Mouse (Mus musculus): ENCODE data around the gene Srrm1.
A peak's percentile ranks its signal among the peaks of the same experiment; 100 is the strongest.
"Not testable (repeated sequence)": the region's sequence is repeated elsewhere in the genome, so short reads cannot be mapped to it uniquely, and the experiment has no call there.

The Srrm1 gene

DNA sequence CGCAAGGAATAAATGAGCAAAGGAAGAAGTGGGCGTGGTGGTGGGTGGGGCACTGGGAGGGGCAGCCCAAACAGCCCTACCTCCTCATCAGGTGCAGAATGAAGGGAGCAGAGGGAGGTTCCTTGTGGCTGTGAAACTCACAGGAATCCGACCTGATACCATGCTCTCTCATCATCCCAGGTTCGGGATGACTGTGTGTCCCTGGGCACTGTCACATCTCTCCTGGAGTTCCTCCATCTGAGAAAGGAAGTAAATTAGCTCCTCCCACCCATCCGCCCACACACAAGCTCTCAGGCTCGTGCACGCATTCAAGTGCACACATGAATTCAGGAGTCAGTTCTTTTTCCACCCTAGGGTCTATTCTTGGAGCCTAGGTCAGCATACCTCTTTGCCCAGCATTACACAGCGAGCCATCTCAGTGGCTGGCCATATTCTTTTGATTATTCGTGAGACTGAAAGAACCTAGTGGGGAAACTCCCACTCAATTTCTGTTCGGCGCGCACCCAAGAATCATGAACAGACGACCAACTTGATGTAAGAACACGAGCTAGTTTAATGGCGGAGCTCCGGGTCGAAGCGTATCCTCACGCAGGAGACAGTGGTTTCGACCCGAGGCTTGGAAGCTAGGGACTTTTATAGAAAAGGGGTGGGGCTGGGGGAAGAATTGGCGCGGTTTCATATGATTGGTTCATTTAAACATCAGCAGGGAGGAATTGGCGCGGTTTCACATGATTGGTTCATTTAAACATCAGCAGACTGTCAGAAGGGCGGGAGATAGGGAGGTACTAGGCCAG lies 52.7 kb downstream of the Srrm1 start:
- no peak for DNase-seq (ENCODE audit: low spot score)

- no peak for DNase-seq (ENCODE audit: low spot score)
Measured at GRCm38 (mm10) chr4:135298680-135299079, 54.4 kb downstream of the Srrm1 start.

DNA sequence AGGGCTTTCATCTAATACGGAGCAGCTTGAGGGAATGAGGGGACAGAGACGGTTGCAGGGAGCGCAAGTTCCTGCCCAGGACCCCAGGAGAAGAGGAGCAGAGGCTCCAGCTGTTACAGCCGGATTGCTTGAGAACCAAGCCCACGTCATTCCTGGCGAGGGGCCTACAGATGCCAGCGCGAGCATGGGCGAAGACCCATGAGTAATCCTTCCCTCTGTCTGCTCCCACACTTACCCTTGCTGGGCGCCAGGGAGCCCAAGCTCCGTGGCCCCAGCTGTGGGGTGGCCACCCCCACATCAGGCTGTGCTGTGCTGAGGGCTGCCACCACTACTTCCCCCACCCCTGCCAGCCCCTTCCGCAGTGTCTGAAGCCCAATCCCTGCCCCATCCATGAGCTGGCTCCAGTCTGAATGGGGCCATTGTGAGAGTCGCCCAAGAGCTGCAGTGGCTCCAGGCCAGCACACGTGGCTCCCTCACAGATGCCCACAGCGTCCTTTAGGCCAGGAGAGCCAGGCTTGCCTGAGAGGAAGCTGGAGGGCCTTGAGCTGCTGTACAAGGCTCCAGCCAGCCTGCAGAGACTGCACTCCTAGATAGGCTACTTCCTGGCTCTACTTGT lies 55.1 kb downstream of the Srrm1 start:
- no peak for DNase-seq (ENCODE audit: low spot score)

GRCm38 (mm10) chr4:135297146-135297545 lies 56.0 kb downstream of the Srrm1 start:
- no peak for DNase-seq (ENCODE audit: low spot score)

DNA sequence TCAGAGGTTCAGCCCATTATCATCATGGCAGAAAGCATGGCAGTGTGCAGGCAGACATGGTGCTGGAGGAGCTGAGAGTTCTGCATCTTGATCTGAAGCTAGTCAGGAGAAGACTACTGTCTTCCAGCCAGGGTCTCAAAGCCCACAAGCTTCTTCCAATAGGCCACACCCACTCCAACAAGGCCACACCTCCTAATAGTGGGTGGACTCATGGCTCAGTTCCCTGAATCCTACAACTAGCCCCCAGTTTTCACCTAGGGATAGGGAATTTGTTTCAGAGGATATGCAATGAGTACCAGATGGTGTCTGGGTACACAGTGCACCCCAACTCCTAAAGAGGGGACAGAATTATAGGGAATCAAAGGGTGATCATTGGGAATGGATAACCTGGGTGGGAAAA lies 56.6 kb downstream of the Srrm1 start:
- no peak for DNase-seq (ENCODE audit: low spot score)

- DNase-seq (ENCODE audit: low spot score): no peak
Measured at GRCm38 (mm10) chr4:135293813-135294212, 59.3 kb downstream of the Srrm1 start.

GRCm38 (mm10) chr4:135292477-135293089 lies 60.5 kb downstream of the Srrm1 start:
- DNase-seq (ENCODE audit: low spot score): no peak

GRCm38 (mm10) chr4:135291841-135292240 lies 61.3 kb downstream of the Srrm1 start:
- no peak for DNase-seq (ENCODE audit: low spot score)

DNA sequence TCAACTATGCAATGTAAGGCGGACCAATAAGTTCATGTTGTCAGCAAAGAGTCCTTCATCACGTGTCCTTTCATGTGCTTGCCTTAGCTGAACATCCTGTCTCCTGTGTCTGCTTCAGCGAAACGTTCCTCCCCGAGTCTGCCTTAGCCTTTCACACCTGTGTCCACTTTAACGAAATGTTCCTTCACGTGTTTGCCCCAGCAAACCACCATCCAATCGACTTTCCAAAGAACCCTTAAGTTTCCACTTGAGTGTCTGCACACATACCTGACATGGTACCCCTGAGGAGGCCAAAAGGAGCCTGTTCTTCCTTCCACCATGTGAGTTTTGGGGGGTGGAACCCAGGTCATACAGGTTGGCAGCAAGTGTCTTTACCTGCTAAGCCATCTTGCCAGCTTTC lies 61.9 kb downstream of the Srrm1 start:
- DNase-seq (ENCODE audit: low spot score): no peak

GRCm38 (mm10) chr4:135287975-135288374 lies 65.1 kb downstream of the Srrm1 start:
- no peak for DNase-seq (ENCODE audit: low spot score)

GRCm38 (mm10) chr4:135286833-135287395 lies 66.2 kb downstream of the Srrm1 start:
- DNase-seq (ENCODE audit: low spot score): no peak

- DNase-seq (ENCODE audit: low spot score): no peak
Measured at GRCm38 (mm10) chr4:135286033-135286622, 67.0 kb downstream of the Srrm1 start.

DNA sequence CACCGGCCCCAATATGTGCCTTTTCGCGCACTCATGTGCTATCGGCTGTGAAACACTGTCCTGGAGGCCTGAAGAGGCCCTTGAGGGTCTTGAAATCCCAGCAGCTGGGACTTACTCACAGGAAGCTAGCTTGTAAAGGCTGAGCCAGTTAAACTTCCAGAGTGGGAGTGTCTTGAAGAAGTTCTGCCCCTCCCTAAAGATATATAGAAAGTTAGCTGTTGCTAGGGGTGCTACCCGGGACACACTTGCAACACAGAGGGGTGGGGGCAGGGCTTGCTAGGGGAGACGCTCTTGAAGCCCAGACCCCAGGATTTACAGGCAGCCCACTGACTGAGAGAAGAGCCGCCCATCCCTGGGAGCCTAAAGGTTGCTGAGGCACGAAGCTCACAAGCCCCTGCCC lies 67.7 kb downstream of the Srrm1 start:
- DNase-seq (ENCODE audit: low spot score): no peak

GRCm38 (mm10) chr4:135283875-135284274 lies 69.2 kb downstream of the Srrm1 start:
- DNase-seq (ENCODE audit: low spot score): no peak

GRCm38 (mm10) chr4:135283417-135283816 lies 69.7 kb downstream of the Srrm1 start:
- no peak for DNase-seq (ENCODE audit: low spot score)

GRCm38 (mm10) chr4:135282651-135283290 lies 70.3 kb downstream of the Srrm1 start:
- no peak for DNase-seq (ENCODE audit: low spot score)

DNA sequence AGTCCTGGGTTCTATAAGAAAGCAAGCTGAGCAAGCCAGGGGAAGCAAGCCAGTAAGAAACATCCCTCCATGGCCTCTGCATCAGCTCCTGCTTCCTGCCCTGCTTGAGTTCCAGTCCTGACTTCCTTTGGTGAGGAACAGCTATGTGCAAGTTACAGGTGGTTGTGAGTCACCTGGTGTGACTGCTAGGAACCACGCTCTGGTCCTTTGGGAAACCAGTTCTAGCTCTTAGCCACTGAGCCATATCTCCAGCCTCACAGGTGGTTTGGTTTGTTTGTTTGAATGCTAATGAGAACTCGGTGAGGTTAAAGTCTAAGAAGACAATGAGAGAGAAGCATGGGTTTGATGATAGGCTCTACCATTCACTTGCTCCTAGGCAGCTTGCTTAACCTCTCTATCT lies 73.1 kb downstream of the Srrm1 start:
- DNase-seq (ENCODE audit: low spot score): not testable (repeated sequence)

DNA sequence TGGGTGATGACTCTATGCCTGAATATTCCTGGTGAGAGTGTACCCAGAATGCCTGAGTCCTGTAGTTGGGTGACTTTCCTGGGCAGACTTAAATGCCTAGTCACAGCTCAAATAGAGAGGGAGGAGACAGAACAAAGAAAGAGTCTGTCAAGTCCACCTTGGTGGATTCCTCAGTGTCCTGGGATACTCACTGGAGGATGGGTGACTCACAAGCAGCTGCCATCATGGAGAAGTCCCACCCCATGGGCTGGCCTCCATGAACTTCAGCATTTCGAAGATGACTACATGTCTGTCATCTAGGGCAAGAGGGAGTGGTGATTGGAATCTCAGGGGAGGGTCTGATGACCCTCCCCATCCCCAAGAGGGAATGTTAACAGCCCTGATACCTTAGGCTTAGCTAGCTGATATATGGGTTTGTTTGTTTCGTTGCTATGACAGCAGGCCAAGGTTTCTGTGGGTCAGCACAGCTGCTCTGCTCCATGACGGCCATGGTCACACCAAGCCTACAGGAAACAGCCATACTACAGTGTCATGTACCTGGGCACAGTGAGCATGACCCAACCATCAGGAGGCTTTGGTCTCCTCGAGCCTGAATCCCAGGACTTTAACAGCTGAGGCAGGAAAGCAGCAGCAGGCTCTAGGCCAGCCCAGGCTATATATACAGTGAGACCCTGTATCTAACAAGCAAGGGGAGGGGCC lies 76.3 kb downstream of the Srrm1 start:
- no peak for DNase-seq (ENCODE audit: low spot score)

DNA sequence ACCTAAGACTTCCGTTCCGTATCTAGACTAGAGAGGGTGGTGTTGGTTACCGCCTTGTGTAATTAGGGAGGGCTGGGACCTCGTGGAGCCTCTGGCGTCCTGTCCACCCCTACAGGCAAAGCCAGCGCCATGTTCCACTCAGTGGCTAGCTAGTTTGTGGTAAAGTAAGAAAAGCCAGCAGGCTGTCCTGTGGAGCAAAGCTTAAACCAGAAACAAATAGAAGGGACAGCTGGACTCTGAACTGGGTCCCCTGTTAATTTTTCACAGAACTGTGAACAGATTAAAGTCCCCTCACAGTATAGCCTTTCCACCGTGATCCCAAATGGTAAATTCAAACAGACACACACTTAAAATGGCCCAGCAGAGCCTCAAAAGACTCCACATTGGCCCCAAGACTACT lies 78.4 kb downstream of the Srrm1 start:
- DNase-seq (ENCODE audit: low spot score): no peak

DNA sequence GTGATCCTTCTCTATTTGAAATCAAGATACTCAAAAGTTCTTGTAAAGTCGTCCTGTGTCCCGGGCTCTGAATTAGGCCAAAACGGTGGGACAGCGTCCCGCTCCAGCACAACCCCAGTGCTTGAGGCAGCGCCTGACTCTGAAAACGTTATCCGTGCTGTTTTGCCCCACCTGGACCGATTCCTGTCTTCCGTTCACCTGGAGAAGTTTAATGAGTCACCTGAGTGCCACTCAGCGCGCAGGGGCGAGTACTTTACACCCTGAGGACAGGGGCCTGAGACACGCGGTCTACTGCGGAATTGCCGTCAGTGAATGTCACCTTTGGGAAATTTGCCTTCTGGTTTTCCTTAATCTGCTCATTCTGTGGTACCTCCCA lies 79.8 kb downstream of the Srrm1 start:
- no peak for DNase-seq (ENCODE audit: low spot score)

GRCm38 (mm10) chr4:135272640-135273306 lies 80.3 kb downstream of the Srrm1 start, which contains the start of gene Clic4:
TSS of gene Clic4 (minus strand) at chr4:135272814.
- DNase-seq (ENCODE audit: low spot score): peak; percentile 99
